Mouse (Mus musculus) embryonic fibroblast, embryonic 13.5 days (primary cell): Measurements from ENCODE around the gene Mink1.

ENCODE experiments used
- CTCF ChIP-seq: IDR thresholded peaks from 2 replicates; pipeline ENCODE4 v1.5.1; 2011; ENCODE audit warnings: mild to moderate bottlenecking, control low read depth, low read length, moderate library complexity, borderline replicate concordance; ENCODE audit not compliant: insufficient read depth
- POLR2A ChIP-seq: IDR thresholded peaks from 2 replicates; pipeline ENCODE4 v1.6.1; 2011; ENCODE audit warnings: low read depth, mild to moderate bottlenecking, control low read depth, low read length, moderate library complexity

GRCm38 (mm10) chr11:70573872-70574271 is 11.2 kb downstream of the Mink1 start:
- TF ChIP-seq CTCF (no peak), POLR2A (no peak)
